Comparison of ENCODE assay signal across 7 mouse cellular contexts in the genomic region with DNA sequence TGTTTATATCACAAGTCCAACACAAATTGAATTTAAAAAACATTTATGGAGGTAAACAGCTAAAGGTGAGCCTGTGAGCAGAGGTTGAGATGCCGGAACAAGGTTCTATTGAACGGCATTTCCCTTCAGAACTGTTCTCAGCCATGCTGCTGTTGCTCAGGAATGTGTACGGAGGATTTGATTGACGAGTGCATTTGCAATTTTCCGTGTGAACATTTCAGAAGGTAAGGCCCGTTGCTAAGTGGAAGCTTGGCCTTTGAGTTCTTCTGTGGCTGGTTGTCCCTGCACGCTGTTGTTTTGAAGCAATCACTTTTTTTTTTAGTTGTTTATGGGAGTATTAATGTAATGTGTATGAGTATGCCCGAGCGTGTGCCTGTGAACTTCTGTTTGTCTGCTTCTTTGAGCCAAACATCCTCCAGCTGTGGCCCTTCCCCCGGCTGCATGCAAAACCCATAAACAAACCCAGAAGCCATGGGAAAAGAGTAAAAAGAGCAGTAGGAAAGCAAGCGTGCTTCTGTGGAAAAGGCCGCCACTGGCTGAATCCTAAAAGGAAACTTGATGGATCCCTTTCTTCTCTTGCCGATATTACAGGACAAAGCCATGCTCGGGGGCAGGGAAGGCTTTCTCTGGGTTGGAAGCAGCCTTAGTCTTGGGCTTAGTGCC.
A peak's percentile ranks its signal among the peaks of the same experiment; 100 is the strongest.
DNase-seq lines count a peak whose midpoint lies in the region; ATAC-seq lines count a peak whose summit lies in the region.

No protein-coding gene starts in this region.

- H3K9me3 ChIP-seq in forebrain, embryonic 11.5 days (ENCODE audit: control insufficient read depth, low read length) = no peaks in the 10 kb centered on the region
- H3K9me3 ChIP-seq in hindbrain, embryonic 16.5 days (ENCODE audit: control insufficient read depth, low read length) = no peaks in the 10 kb centered on the region
- H3K9me3 ChIP-seq in midbrain, embryonic 11.5 days (ENCODE audit: control insufficient read depth, low read length) = no peaks in the 10 kb centered on the region

- H3K4me1 ChIP-seq in forebrain, embryonic 11.5 days (replicated peaks; ENCODE audit: control insufficient read depth, insufficient read depth, low read length) = peaks cover 24% of the 10 kb centered on the region
- peaks cover 38% of the 10 kb centered on the region for H3K4me1 ChIP-seq in hindbrain, embryonic 16.5 days (ENCODE audit: control insufficient read depth, insufficient read depth, low read depth, low read length)
- peaks cover 35% of the 10 kb centered on the region for H3K4me1 ChIP-seq in midbrain, embryonic 11.5 days (ENCODE audit: control insufficient read depth, insufficient read depth, low read length)

- no peaks in the 10 kb centered on the region for H3K27me3 ChIP-seq in forebrain, embryonic 11.5 days (ENCODE audit: control insufficient read depth, insufficient read depth, low read length)
- no peaks in the 10 kb centered on the region for H3K27me3 ChIP-seq in hindbrain, embryonic 16.5 days (replicated peaks; ENCODE audit: control insufficient read depth, insufficient read depth, low read length)
- H3K27me3 ChIP-seq in midbrain, embryonic 11.5 days (ENCODE audit: control insufficient read depth, insufficient read depth, low read length) = no peaks in the 10 kb centered on the region

- peak; percentile 64 for DNase-seq in embryo, embryonic 10 days (ENCODE audit: low spot score)
- DNase-seq in forebrain, embryonic 11.5 days (ENCODE audit: low spot score) = no peak
- DNase-seq in midbrain, embryonic 11.5 days (ENCODE audit: low spot score, missing footprints) = peak; percentile 94
- DNase-seq in MN1 (ENCODE audit: low spot score) = no peak
- DNase-seq in retina, embryonic 14.5 days (ENCODE audit: low spot score) = no peak

- H3K36me3 ChIP-seq in forebrain, embryonic 11.5 days (ENCODE audit: control insufficient read depth, insufficient read depth, low read length) = no peaks in the 10 kb centered on the region; the same call in 1 of the 2 replicates
- no peaks in the 10 kb centered on the region for H3K36me3 ChIP-seq in hindbrain, embryonic 16.5 days (ENCODE audit: control insufficient read depth, insufficient read depth, low read length)
- H3K36me3 ChIP-seq in midbrain, embryonic 11.5 days (ENCODE audit: control insufficient read depth, insufficient read depth, low read length) = no peaks in the 10 kb centered on the region

- peak overlapping the region; percentile 28 for H3K4me2 ChIP-seq in forebrain, embryonic 11.5 days (ENCODE audit: low read depth, low read length, severe bottlenecking)
- peak overlapping the region; percentile 39 for H3K4me2 ChIP-seq in hindbrain, embryonic 16.5 days (ENCODE audit: low read length)
- peak overlapping the region; percentile 25 for H3K4me2 ChIP-seq in midbrain, embryonic 11.5 days

- peak overlapping the region; percentile 48 for H3K9ac ChIP-seq in forebrain, embryonic 11.5 days (ENCODE audit: low read length)
- no peak overlapping the region for H3K9ac ChIP-seq in hindbrain, embryonic 16.5 days (ENCODE audit: low read depth, low read length)
- H3K9ac ChIP-seq in midbrain, embryonic 11.5 days (ENCODE audit: low read length) = peak overlapping the region; percentile 49; the same call in 1 of the 2 replicates

- 8% methylated on average over 14 of the region's 14 CpGs for WGBS in forebrain, embryonic 11.5 days
- 8% methylated on average over 14 of the region's 14 CpGs for WGBS in hindbrain, embryonic 16.5 days
- WGBS in midbrain, embryonic 11.5 days = 16% methylated on average over 14 of the region's 14 CpGs

- H3K27ac ChIP-seq in forebrain, embryonic 11.5 days (ENCODE audit: low read depth, low read length) = peak overlapping the region; percentile 77
- peak overlapping the region; percentile 79 for H3K27ac ChIP-seq in hindbrain, embryonic 16.5 days (ENCODE audit: low read depth, low read length)
- H3K27ac ChIP-seq in midbrain, embryonic 11.5 days (ENCODE audit: low read depth, low read length) = peak overlapping the region; percentile 77

- ATAC-seq in forebrain, embryonic 11.5 days (replicated peaks; ENCODE audit: low FRiP score) = no peak; the same call in 1 of the 2 replicates
- ATAC-seq in hindbrain, embryonic 16.5 days = no peak
- ATAC-seq in midbrain, embryonic 11.5 days (ENCODE audit: low FRiP score) = no peak
- no peak for ATAC-seq in activated CD4-positive, CD25-positive, alpha-beta regulatory T cell, adult 4 months

- H3K4me3 ChIP-seq in forebrain, embryonic 11.5 days (ENCODE audit: low read depth, low read length) = no peak overlapping the region
- H3K4me3 ChIP-seq in hindbrain, embryonic 16.5 days (ENCODE audit: low read length) = no peak overlapping the region
- no peak overlapping the region for H3K4me3 ChIP-seq in midbrain, embryonic 11.5 days (ENCODE audit: low read depth, low read length)

Comparison
In these comparisons a context has a peak if more than half of its experiments do, and no peak if none do; other contexts are left out.
1. DNase-seq: peak in embryo, embryonic 10 days (single experiment) and midbrain, embryonic 11.5 days (single experiment); none in forebrain, embryonic 11.5 days (single experiment), MN1 (single experiment) and retina, embryonic 14.5 days (single experiment).
2. Peak in every context shown above with its lines, with median percentiles within 50 percentile points of each other: H3K27ac ChIP-seq and H3K4me2 ChIP-seq.